Mouse (Mus musculus) erythroblast, embryonic 14.5 days (primary cell): Measurements from ENCODE around the gene Ptprj.

Source experiments
- GATA1 ChIP-seq: IDR thresholded peaks from 2 replicates; pipeline ENCODE4 v1.6.1; 2012; ENCODE audit warnings: low read length, inconsistent platforms, mixed read lengths
- TAL1 ChIP-seq: IDR thresholded peaks from 3 replicates; pipeline ENCODE4 v1.6.1; 2012; ENCODE audit warnings: low read length, inconsistent platforms, mixed read lengths

- TF ChIP-seq TAL1 (no peak), GATA1 (no peak)
Measured at GRCm38 (mm10) chr2:90539206-90539605, 41.2 kb downstream of the Ptprj start.
